Mouse (Mus musculus) liver, embryonic 16.5 days (tissue): ENCODE results near the gene Rtkn2. TPM values are rescaled to one million over a fixed set of nuclear protein-coding genes. Genes with fewer than 3 reads are reported as not detected.

Source experiments
- ATAC-seq: fragments of 200-750 bp; cut with Nextera tagmentation; 2 replicates; pipeline ENCODE4 v1.8.0; 2017; ENCODE audit warnings: low read depth, mild to moderate bottlenecking, moderate number of reproducible peaks, moderate library complexity
- H3K27ac ChIP-seq: fragments of 300-500 bp; sonication (generic); 2 replicates; pipeline ENCODE4 v1.5.1; 2014; ENCODE audit warnings: mild to moderate bottlenecking, low read length
- H3K27me3 ChIP-seq: fragments of 300-500 bp; sonication (generic); 2 replicates; pipeline ENCODE4 v1.6.1; 2014; ENCODE audit warnings: low read depth, low read length, mixed read lengths; ENCODE audit not compliant: control insufficient read depth, insufficient read depth
- H3K36me3 ChIP-seq: fragments of 300-500 bp; sonication (generic); 2 replicates; pipeline ENCODE4 v1.6.1; 2014; ENCODE audit warnings: mild to moderate bottlenecking; ENCODE audit not compliant: control insufficient read depth, insufficient read depth
- H3K4me1 ChIP-seq: fragments of 300-500 bp; sonication (generic); 2 replicates; pipeline ENCODE4 v1.6.1; 2014; ENCODE audit warnings: low read depth, low read length, mixed read lengths; ENCODE audit not compliant: control insufficient read depth
- H3K4me2 ChIP-seq: fragments of 300-500 bp; sonication (generic); 2 replicates; pipeline ENCODE4 v1.6.1; 2014; ENCODE audit warnings: low read depth, low read length, mixed read lengths
- H3K4me3 ChIP-seq: fragments of 300-500 bp; sonication (generic); 2 replicates; pipeline ENCODE4 v1.5.1; 2014; ENCODE audit warnings: low read depth, mild to moderate bottlenecking, low read length
- H3K9ac ChIP-seq: fragments of 300-500 bp; sonication (generic); 2 replicates; pipeline ENCODE4 v1.6.1; 2014; ENCODE audit warnings: low read depth, low read length
- H3K9me3 ChIP-seq: fragments of 300-500 bp; sonication (generic); replicated peaks from 2 replicates; pipeline ENCODE4 v1.6.1; 2016; ENCODE audit warnings: low read length; ENCODE audit not compliant: control insufficient read depth
- WGBS: fragments of 180-500 bp; shearing (Covaris S2); extraction: QIAGEN DNeasy Blood & Tissue Kit; methylation state at CpG from one replicate; pipeline ENCODE4 v1.1.7; 2014; ENCODE audit not compliant: insufficient replicate concordance; 5-methylcytosine and 5-hydroxymethylcytosine counted together
- polyA plus RNA-seq: library from polyadenylated mRNA; unstranded; fragments of >200 nt; fragmentation: Nextera tagmentation; extraction: Ambion mirVana; gene quantifications from 2 replicates; pipeline ENCODE4 v1.2.1, GENCODE M21; 2015

Gene Rtkn2
- polyA plus RNA-seq, 1 experiment from 2014 or later = 1.4 TPM

DNA sequence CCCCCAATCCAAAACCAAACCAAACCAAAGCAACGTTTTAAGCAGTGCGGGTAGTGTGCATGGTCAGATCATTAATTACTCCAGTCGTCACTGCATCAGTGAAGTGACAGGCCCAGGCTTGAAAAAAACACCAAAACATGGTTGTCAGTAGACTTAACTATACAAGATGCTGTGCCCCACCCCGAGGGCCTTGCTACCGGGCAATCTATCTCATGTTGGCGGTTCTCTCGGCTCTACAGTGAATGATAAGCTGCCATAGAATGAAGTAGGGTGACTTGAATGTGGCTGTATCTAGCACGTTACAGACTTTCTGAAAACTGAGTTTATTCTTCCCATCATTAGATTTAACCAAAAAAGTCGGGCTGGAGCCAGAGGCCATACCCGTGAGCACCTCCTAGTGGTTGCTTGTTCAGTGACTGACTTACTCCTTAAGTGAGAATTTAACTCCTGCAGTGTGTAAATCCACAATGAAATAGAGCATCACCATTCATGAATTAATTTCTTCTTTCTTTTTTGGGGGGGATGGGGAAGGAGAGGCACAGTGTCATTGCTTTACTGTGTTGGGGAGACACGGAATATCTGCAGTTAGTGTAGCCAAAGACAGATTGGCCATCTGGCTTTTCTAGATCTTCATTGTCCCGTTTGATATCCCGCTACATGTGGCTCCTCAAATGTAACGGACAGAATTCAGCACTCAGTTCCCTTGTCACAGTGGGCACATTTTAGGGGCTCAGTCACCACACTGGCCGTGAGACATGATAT lies 110.2 kb downstream of the Rtkn2 start:
- Histone ChIP-seq H3K27ac (no peak overlapping the region), H3K9ac (no peak overlapping the region), H3K9me3 (no peaks in the 10 kb centered on the region), H3K4me1 (peaks cover 2% of the 10 kb centered on the region), H3K27me3 (no peaks in the 10 kb centered on the region), H3K4me2 (no peak overlapping the region), H3K36me3 (no peaks in the 10 kb centered on the region), H3K4me3 (no peak overlapping the region)
- no peak for ATAC-seq
- 55% methylated on average over 15 of the region's 15 CpGs for WGBS

GRCm38 (mm10) chr10:68090197-68090535 lies 110.8 kb downstream of the Rtkn2 start:
- Histone ChIP-seq H3K36me3 (no peaks in the 10 kb centered on the region), H3K9ac (no peak overlapping the region), H3K27ac (no peak overlapping the region), H3K9me3 (no peaks in the 10 kb centered on the region), H3K4me1 (peaks cover 2% of the 10 kb centered on the region), H3K4me2 (no peak overlapping the region), H3K4me3 (no peak overlapping the region), H3K27me3 (no peaks in the 10 kb centered on the region)
- peak; percentile 30; the same call in 1 of the 2 replicates for ATAC-seq
- 40% methylated on average over 4 of the region's 4 CpGs for WGBS

GRCm38 (mm10) chr10:68090544-68090943 lies 111.2 kb downstream of the Rtkn2 start:
- Histone ChIP-seq H3K4me1 (peaks cover 2% of the 10 kb centered on the region), H3K36me3 (no peaks in the 10 kb centered on the region), H3K27ac (no peak overlapping the region), H3K9me3 (no peaks in the 10 kb centered on the region), H3K4me2 (no peak overlapping the region), H3K27me3 (no peaks in the 10 kb centered on the region), H3K9ac (no peak overlapping the region), H3K4me3 (no peak overlapping the region)
- ATAC-seq = no peak
- 39% methylated on average over 3 of the region's 3 CpGs for WGBS

DNA sequence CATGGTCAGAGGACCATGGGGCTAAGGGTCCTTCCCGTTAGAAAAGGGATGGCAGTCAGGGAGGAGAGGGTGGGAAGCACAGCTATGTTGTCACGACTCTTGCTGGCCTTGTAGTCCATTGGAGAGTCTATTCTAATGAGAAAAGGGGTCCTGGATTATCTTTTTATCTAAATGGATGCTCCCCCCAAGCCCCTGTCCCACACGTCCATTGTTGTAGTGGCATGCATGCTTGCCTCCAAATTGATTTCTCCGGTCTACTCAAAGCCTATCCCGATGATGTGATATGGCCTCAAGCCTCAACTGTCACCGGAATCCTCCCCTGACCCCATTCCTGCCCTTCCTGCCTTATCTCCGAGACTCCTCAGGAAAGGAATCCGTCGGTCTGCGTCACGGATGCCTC lies 111.6 kb downstream of the Rtkn2 start:
- no peak for ATAC-seq
- Histone ChIP-seq H3K9ac (no peak overlapping the region), H3K4me2 (no peak overlapping the region), H3K36me3 (no peaks in the 10 kb centered on the region; the same call in 1 of the 2 replicates), H3K27ac (no peak overlapping the region), H3K4me3 (no peak overlapping the region), H3K9me3 (no peaks in the 10 kb centered on the region), H3K4me1 (peaks cover 2% of the 10 kb centered on the region), H3K27me3 (no peaks in the 10 kb centered on the region)
- 68% methylated on average over 11 of the region's 11 CpGs for WGBS

DNA sequence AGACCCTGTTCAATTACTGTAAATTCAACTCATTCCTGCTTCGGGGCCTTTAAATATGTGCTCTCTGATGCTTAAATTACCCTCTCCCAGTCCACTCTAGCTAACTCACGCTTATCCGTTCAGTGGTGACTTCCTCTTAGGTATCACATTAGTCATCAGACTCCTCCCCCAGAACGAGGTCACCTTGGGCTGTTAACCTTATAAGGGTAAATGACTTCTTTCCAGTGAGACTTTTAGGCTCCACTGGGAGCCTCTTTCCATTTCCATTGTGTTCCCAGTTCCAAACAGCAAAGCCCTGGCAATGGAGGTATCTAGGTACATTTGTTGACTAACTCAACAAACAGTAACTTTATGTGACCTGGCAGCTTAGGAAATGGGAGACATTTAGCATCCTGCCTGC lies 112.5 kb downstream of the Rtkn2 start:
- no peaks in the 10 kb centered on the region for H3K9me3 ChIP-seq
- no peak overlapping the region for H3K4me3 ChIP-seq
- peaks cover 4% of the 10 kb centered on the region for H3K36me3 ChIP-seq
- no peak for ATAC-seq
- no peak overlapping the region for H3K4me2 ChIP-seq
- WGBS = 46% methylated on average over 4 of the region's 4 CpGs
- H3K4me1 ChIP-seq = peaks cover 2% of the 10 kb centered on the region
- H3K27ac ChIP-seq = no peak overlapping the region
- no peak overlapping the region for H3K9ac ChIP-seq
- H3K27me3 ChIP-seq = no peaks in the 10 kb centered on the region

- no peak overlapping the region for H3K4me3 ChIP-seq
- no peaks in the 10 kb centered on the region for H3K27me3 ChIP-seq
- WGBS = 63% methylated on average over 3 of the region's 3 CpGs
- peaks cover 19% of the 10 kb centered on the region for H3K36me3 ChIP-seq
- no peaks in the 10 kb centered on the region for H3K9me3 ChIP-seq
- H3K4me1 ChIP-seq = peaks cover 2% of the 10 kb centered on the region
- H3K9ac ChIP-seq = no peak overlapping the region
- no peak overlapping the region for H3K27ac ChIP-seq
- no peak overlapping the region for H3K4me2 ChIP-seq
- ATAC-seq = no peak
Measured at GRCm38 (mm10) chr10:68093496-68093895, 114.1 kb downstream of the Rtkn2 start.

- Histone ChIP-seq H3K4me3 (no peak overlapping the region), H3K9ac (no peak overlapping the region), H3K4me1 (peaks cover 2% of the 10 kb centered on the region), H3K27ac (no peak overlapping the region), H3K4me2 (no peak overlapping the region), H3K9me3 (no peaks in the 10 kb centered on the region), H3K27me3 (no peaks in the 10 kb centered on the region), H3K36me3 (peaks cover 19% of the 10 kb centered on the region)
- ATAC-seq = no peak
- 35% methylated on average over 2 of the region's 2 CpGs for WGBS
Measured at GRCm38 (mm10) chr10:68095136-68095535, 115.8 kb downstream of the Rtkn2 start.

- WGBS = 73% methylated on average over 12 of the region's 12 CpGs
- H3K4me3 ChIP-seq = no peak overlapping the region
- peaks cover 23% of the 10 kb centered on the region for H3K36me3 ChIP-seq
- H3K9ac ChIP-seq = no peak overlapping the region
- no peaks in the 10 kb centered on the region for H3K27me3 ChIP-seq
- H3K4me2 ChIP-seq = no peak overlapping the region
- ATAC-seq = no peak
- no peaks in the 10 kb centered on the region for H3K9me3 ChIP-seq
- no peak overlapping the region for H3K27ac ChIP-seq
- H3K4me1 ChIP-seq = no peaks in the 10 kb centered on the region
Measured at GRCm38 (mm10) chr10:68096395-68096794, 117.0 kb downstream of the Rtkn2 start.

GRCm38 (mm10) chr10:68097821-68098675 lies 118.7 kb downstream of the Rtkn2 start:
- Histone ChIP-seq H3K9me3 (no peaks in the 10 kb centered on the region), H3K4me1 (no peaks in the 10 kb centered on the region), H3K27ac (no peak overlapping the region), H3K4me3 (no peak overlapping the region), H3K36me3 (peaks cover 23% of the 10 kb centered on the region), H3K4me2 (no peak overlapping the region), H3K27me3 (no peaks in the 10 kb centered on the region), H3K9ac (no peak overlapping the region)
- no peak for ATAC-seq
- 56% methylated on average over 19 of the region's 19 CpGs for WGBS
